Comparison of ENCODE assay signal across 12 mouse cellular contexts in the genomic region with DNA sequence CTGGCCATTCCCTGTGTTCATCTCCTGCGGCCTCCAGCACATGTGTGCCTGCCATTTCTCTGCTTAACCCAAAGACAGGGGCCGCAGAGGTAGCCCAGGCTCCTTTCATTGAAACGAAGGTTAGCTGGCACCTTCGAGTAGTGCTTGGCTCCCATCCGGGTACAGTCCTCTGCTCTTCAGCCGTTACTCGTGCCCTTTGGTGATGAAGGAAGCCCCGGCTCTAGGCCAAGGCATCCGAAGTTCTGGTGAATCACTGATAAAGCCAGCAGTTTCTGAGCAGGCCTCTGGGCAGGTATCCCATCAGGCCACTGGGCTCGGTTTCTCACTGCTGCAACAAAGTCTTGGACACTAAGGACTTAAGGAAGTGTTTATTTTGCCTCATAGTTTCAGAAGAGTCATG. TPM values are rescaled to one million over a fixed set of nuclear protein-coding genes. Genes with fewer than 3 reads are reported as not detected.
DNase-seq lines count a peak whose midpoint lies in the region; ATAC-seq and TF ChIP-seq lines count a peak whose summit lies in the region.
"Had no signal": no experiment of that assay in that cellular context is flagged by ENCODE, and none has a peak within 500 bp of the region (broad histone marks: within the 10 kb centered on the region; RNA-seq: fewer than 3 reads in every experiment).

No protein-coding gene starts in this region.

- peaks cover 41% of the 10 kb centered on the region for H3K4me1 ChIP-seq in forebrain, embryonic 10.5 days
- H3K4me1 ChIP-seq in forebrain, embryonic 12.5 days: peaks cover 37% of the 10 kb centered on the region
- peaks cover 21% of the 10 kb centered on the region for H3K4me1 ChIP-seq in liver, postnatal 0 days (ENCODE audit: insufficient read depth)

- ATAC-seq in forebrain, embryonic 12.5 days (ENCODE audit: low FRiP score): no peak
- no peak for ATAC-seq in liver, postnatal 0 days
- peak; percentile 61 for ATAC-seq in erythroid progenitor cell, adult 5-6 weeks (replicated peaks; ENCODE audit: low FRiP score, poor library complexity, severe bottlenecking)
- ATAC-seq in megakaryocyte-erythroid progenitor cell, adult 5-6 weeks (replicated peaks; ENCODE audit: low FRiP score, low TSS enrichment, poor library complexity, severe bottlenecking): peak; percentile 33; the same call in 1 of the 2 replicates
- ATAC-seq: activated CD4-positive, CD25-positive, alpha-beta regulatory T cell, adult 4 months had no signal

- no peaks in the 10 kb centered on the region for H3K36me3 ChIP-seq in forebrain, embryonic 10.5 days (replicated peaks)
- H3K36me3 ChIP-seq in forebrain, embryonic 12.5 days (replicated peaks): no peaks in the 10 kb centered on the region
- H3K36me3 ChIP-seq in liver, postnatal 0 days (replicated peaks; ENCODE audit: insufficient read depth, low read length): no peaks in the 10 kb centered on the region
- H3K36me3 ChIP-seq: limb, embryonic 10.5 days; lung, embryonic 15.5 days had no signal

- no peak overlapping the region for H3K4me2 ChIP-seq in forebrain, embryonic 12.5 days
- H3K4me2 ChIP-seq in liver, postnatal 0 days (ENCODE audit: low read depth, low read length): no peak overlapping the region
- H3K4me2 ChIP-seq: lung, embryonic 15.5 days had no signal

- H3K27ac ChIP-seq in forebrain, embryonic 10.5 days: peak overlapping the region; percentile 81; the same call in 1 of the 2 replicates
- H3K27ac ChIP-seq in forebrain, embryonic 12.5 days: no peak overlapping the region
- H3K27ac ChIP-seq in liver, postnatal 0 days (ENCODE audit: low read depth): no peak overlapping the region
- H3K27ac ChIP-seq: lung, embryonic 15.5 days had no signal

- no peak for DNase-seq in forebrain, embryonic 10.5 days (ENCODE audit: extremely low spot score, low spot score)
- DNase-seq in liver: peak; percentile 20
- DNase-seq in liver, postnatal 0 days: no peak
- DNase-seq in cerebellum, adult 11-12 months: no peak
- DNase-seq: gastrocnemius, postnatal 36 days; thymus, adult 2 months had no signal

- no peak overlapping the region for H3K9ac ChIP-seq in forebrain, embryonic 12.5 days
- no peak overlapping the region for H3K9ac ChIP-seq in liver, postnatal 0 days (replicated peaks)
- H3K9ac ChIP-seq: lung, embryonic 15.5 days had no signal

- TF ChIP-seq EP300 in liver, postnatal 0 days (IDR thresholded peaks at IDR 0.05; ENCODE audit: low read depth): no peak

- 94% methylated on average over 10 of the region's 10 CpGs for WGBS in forebrain, embryonic 10.5 days
- 93% methylated on average over 10 of the region's 10 CpGs for WGBS in forebrain, embryonic 12.5 days
- WGBS in liver, postnatal 0 days (ENCODE audit: insufficient replicate concordance): 81% methylated on average over 10 of the region's 10 CpGs

- H3K4me3 ChIP-seq in forebrain, embryonic 10.5 days: no peak overlapping the region
- no peak overlapping the region for H3K4me3 ChIP-seq in forebrain, embryonic 12.5 days (replicated peaks)
- H3K4me3 ChIP-seq in liver, postnatal 0 days (ENCODE audit: low read depth, low read length): no peak overlapping the region
- H3K4me3 ChIP-seq: limb, embryonic 10.5 days; lung, embryonic 15.5 days had no signal

- H3K9me3 ChIP-seq in forebrain, embryonic 10.5 days: no peaks in the 10 kb centered on the region
- H3K9me3 ChIP-seq in forebrain, embryonic 12.5 days: no peaks in the 10 kb centered on the region
- H3K9me3 ChIP-seq in liver, postnatal 0 days (ENCODE audit: low read length): no peaks in the 10 kb centered on the region
- H3K9me3 ChIP-seq: limb, embryonic 10.5 days; lung, embryonic 15.5 days had no signal

- no peak for TF ChIP-seq CTCF in liver, postnatal 0 days (IDR thresholded peaks at IDR 0.05; ENCODE audit: low read depth)

- peaks cover 33% of the 10 kb centered on the region for H3K27me3 ChIP-seq in forebrain, embryonic 10.5 days (ENCODE audit: poor library complexity, severe bottlenecking)
- H3K27me3 ChIP-seq in forebrain, embryonic 12.5 days: no peaks in the 10 kb centered on the region
- H3K27me3 ChIP-seq in liver, postnatal 0 days (ENCODE audit: insufficient read depth, low read length): no peaks in the 10 kb centered on the region

RNA-seq across cellular contexts. Expression of a gene that starts 34.9 kb away (rescaled TPM):
- 32.1 and 36.4 TPM in 2 replicates for polyA plus RNA-seq in forebrain, embryonic 10.5 days (2016; fragmentation: Nextera tagmentation; extraction: Ambion mirVana)
- 107 and 110 TPM in 2 replicates for polyA plus RNA-seq in forebrain, embryonic 12.5 days (2016; fragmentation: Nextera tagmentation; extraction: Ambion mirVana)
- polyA plus RNA-seq in liver, postnatal 0 days (2015; fragmentation: Nextera tagmentation; extraction: Ambion mirVana): 2.7 and 2.9 TPM in 2 replicates
- 4.3 and 10.9 TPM in 2 replicates for total RNA-seq in erythroid progenitor cell, adult 5-6 weeks (2015; ENCODE audit: low replicate concordance)
- total RNA-seq in erythroid progenitor cell, adult 5-6 weeks (2017; ENCODE audit: low replicate concordance): 8.9 and 11.4 TPM in 2 replicates
- 9.3 and 12.1 TPM in 2 replicates for total RNA-seq in megakaryocyte-erythroid progenitor cell, adult 5-6 weeks (2014; fragmentation: Nextera tagmentation)
- total RNA-seq in megakaryocyte-erythroid progenitor cell, adult 5-6 weeks (2017): 4.9 and 6.1 TPM in 2 replicates

Comparison
In these comparisons a context has a peak if more than half of its experiments do, and no peak if none do; other contexts are left out.
1. ATAC-seq: peak in erythroid progenitor cell, adult 5-6 weeks (single experiment) and megakaryocyte-erythroid progenitor cell, adult 5-6 weeks (single experiment); none in forebrain, embryonic 12.5 days (single experiment) and liver, postnatal 0 days (single experiment).